Mouse (Mus musculus) forebrain, embryonic 12.5 days (tissue): ENCODE results near the gene Pawr. TPM values are rescaled to one million over a fixed set of nuclear protein-coding genes. Genes with fewer than 3 reads are reported as not detected.
"Not testable (repeated sequence)": the region's sequence is repeated elsewhere in the genome, so short reads cannot be mapped to it uniquely, and the experiment has no call there.

Experiments used
- ATAC-seq: fragments of 200-750 bp; cut with Nextera tagmentation; 2 replicates; pipeline ENCODE4 v1.8.0; 2017; ENCODE audit warnings: moderate TSS enrichment; ENCODE audit not compliant: low FRiP score
- H3K27ac ChIP-seq: fragments of 300-500 bp; sonication (generic); 2 replicates; pipeline ENCODE4 v1.5.1; 2016; ENCODE audit warnings: mild to moderate bottlenecking
- H3K27me3 ChIP-seq: fragments of 300-500 bp; sonication (generic); 2 replicates; pipeline ENCODE4 v1.6.1; 2016; ENCODE audit warnings: mild to moderate bottlenecking
- H3K36me3 ChIP-seq: fragments of 300-500 bp; sonication (generic); replicated peaks from 2 replicates; pipeline ENCODE4 v1.6.1; 2016; ENCODE audit warnings: mild to moderate bottlenecking
- H3K4me1 ChIP-seq: fragments of 300-500 bp; sonication (generic); 2 replicates; pipeline ENCODE4 v1.6.1; 2016
- H3K4me2 ChIP-seq: fragments of 300-500 bp; sonication (generic); 2 replicates; pipeline ENCODE4 v1.6.1; 2016; ENCODE audit warnings: mild to moderate bottlenecking, moderate library complexity
- H3K4me3 ChIP-seq: fragments of 300-500 bp; sonication (generic); replicated peaks from 2 replicates; pipeline ENCODE4 v1.5.1; 2016; ENCODE audit warnings: mild to moderate bottlenecking
- H3K9ac ChIP-seq: fragments of 300-500 bp; sonication (generic); 2 replicates; pipeline ENCODE4 v1.6.1; 2016; ENCODE audit warnings: mild to moderate bottlenecking
- H3K9me3 ChIP-seq: fragments of 300-500 bp; sonication (generic); 2 replicates; pipeline ENCODE4 v1.6.1; 2016
- WGBS: fragments of 180-500 bp; shearing (Covaris S2); methylation state at CpG from one replicate; pipeline ENCODE4 v1.1.7; 2016; 5-methylcytosine and 5-hydroxymethylcytosine counted together
- polyA plus RNA-seq: library from polyadenylated mRNA; unstranded; fragments of >200 nt; fragmentation: Nextera tagmentation; extraction: Ambion mirVana; gene quantifications from 2 replicates; pipeline ENCODE4 v1.2.1, GENCODE M21; 2016

Pawr gene
- polyA plus RNA-seq, 1 experiment from 2014 or later: 13.3 TPM

GRCm38 (mm10) chr10:108345123-108345522 lies 13.2 kb downstream of the Pawr start:
- H3K4me3 ChIP-seq: no peak overlapping the region
- 94% methylated on average over 9 of the region's 9 CpGs for WGBS
- no peaks in the 10 kb centered on the region for H3K27me3 ChIP-seq
- no peak overlapping the region for H3K27ac ChIP-seq
- no peak overlapping the region for H3K9ac ChIP-seq
- H3K4me2 ChIP-seq: no peak overlapping the region
- H3K4me1 ChIP-seq: no peaks in the 10 kb centered on the region
- no peaks in the 10 kb centered on the region for H3K9me3 ChIP-seq
- ATAC-seq: no peak
- peaks cover 10% of the 10 kb centered on the region; the same call in 1 of the 2 replicates for H3K36me3 ChIP-seq

GRCm38 (mm10) chr10:108346301-108346700 lies 14.4 kb downstream of the Pawr start:
- not testable (repeated sequence) for H3K4me3 ChIP-seq, ATAC-seq, H3K4me2 ChIP-seq, H3K27me3 ChIP-seq, H3K9me3 ChIP-seq, H3K27ac ChIP-seq, H3K9ac ChIP-seq, H3K36me3 ChIP-seq, H3K4me1 ChIP-seq
- 95% methylated on average over 4 of the region's 4 CpGs for WGBS

- H3K27me3 ChIP-seq: no peaks in the 10 kb centered on the region
- no peaks in the 10 kb centered on the region for H3K9me3 ChIP-seq
- H3K27ac ChIP-seq: no peak overlapping the region
- H3K4me1 ChIP-seq: peaks cover 9% of the 10 kb centered on the region
- H3K36me3 ChIP-seq: peaks cover 1% of the 10 kb centered on the region; the same call in 1 of the 2 replicates
- no peak overlapping the region for H3K9ac ChIP-seq
- H3K4me3 ChIP-seq: no peak overlapping the region
- no peak overlapping the region for H3K4me2 ChIP-seq
- ATAC-seq: no peak
- 87% methylated on average over 9 of the region's 9 CpGs for WGBS
These were observed 18.5 kb downstream of the Pawr start for GRCm38 (mm10) chr10:108350125-108351070.

- 89% methylated on average over 10 of the region's 10 CpGs for WGBS
- Histone ChIP-seq H3K27ac (no peak overlapping the region), H3K36me3 (0 out of 2 replicates have a peak, but pooled peaks cover under 1% of the 10 kb centered on the region), H3K4me2 (no peak overlapping the region), H3K27me3 (no peaks in the 10 kb centered on the region), H3K9ac (no peak overlapping the region), H3K4me1 (peaks cover 12% of the 10 kb centered on the region), H3K4me3 (no peak overlapping the region), H3K9me3 (no peaks in the 10 kb centered on the region)
- no peak for ATAC-seq
These were observed 21.0 kb downstream of the Pawr start for GRCm38 (mm10) chr10:108352944-108353343.

- 9% methylated on average over 10 of the region's 10 CpGs for WGBS
- Histone ChIP-seq H3K27ac (0 out of 2 replicates have a peak overlapping the region, but pooled peaks have one; percentile 25), H3K4me2 (0 out of 2 replicates have a peak overlapping the region, but pooled peaks have one; percentile 8), H3K9me3 (no peaks in the 10 kb centered on the region), H3K4me3 (no peak overlapping the region), H3K9ac (no peak overlapping the region), H3K36me3 (0 out of 2 replicates have a peak, but pooled peaks cover 3% of the 10 kb centered on the region), H3K4me1 (peaks cover 12% of the 10 kb centered on the region), H3K27me3 (no peaks in the 10 kb centered on the region)
- peak; percentile 30; the same call in 1 of the 2 replicates for ATAC-seq
These were observed 22.9 kb downstream of the Pawr start for GRCm38 (mm10) chr10:108354726-108355391.

- H3K36me3 ChIP-seq: 0 out of 2 replicates have a peak, but pooled peaks cover 3% of the 10 kb centered on the region
- H3K9ac ChIP-seq: no peak overlapping the region
- no peaks in the 10 kb centered on the region for H3K27me3 ChIP-seq
- H3K4me1 ChIP-seq: peaks cover 12% of the 10 kb centered on the region
- H3K27ac ChIP-seq: no peak overlapping the region
- no peak overlapping the region for H3K4me3 ChIP-seq
- ATAC-seq: no peak
- no peak overlapping the region for H3K4me2 ChIP-seq
- no peaks in the 10 kb centered on the region for H3K9me3 ChIP-seq
- 82% methylated on average over 3 of the region's 3 CpGs for WGBS
These were observed 23.5 kb downstream of the Pawr start for GRCm38 (mm10) chr10:108355392-108355775.

GRCm38 (mm10) chr10:108356601-108357187 lies 24.8 kb downstream of the Pawr start:
- Histone ChIP-seq H3K36me3 (0 out of 2 replicates have a peak, but pooled peaks cover 3% of the 10 kb centered on the region), H3K27ac (no peak overlapping the region), H3K9me3 (no peaks in the 10 kb centered on the region), H3K9ac (no peak overlapping the region), H3K4me2 (no peak overlapping the region), H3K4me3 (no peak overlapping the region), H3K27me3 (no peaks in the 10 kb centered on the region), H3K4me1 (peaks cover 14% of the 10 kb centered on the region)
- ATAC-seq: peak; percentile 37
- 97% methylated on average over 12 of the region's 12 CpGs for WGBS

GRCm38 (mm10) chr10:108359974-108360373 lies 28.1 kb downstream of the Pawr start:
- H3K4me3 ChIP-seq: no peak overlapping the region
- no peak overlapping the region for H3K9ac ChIP-seq
- H3K4me1 ChIP-seq: peaks cover 20% of the 10 kb centered on the region
- ATAC-seq: no peak
- no peaks in the 10 kb centered on the region for H3K9me3 ChIP-seq
- no peak overlapping the region for H3K4me2 ChIP-seq
- no peaks in the 10 kb centered on the region for H3K27me3 ChIP-seq
- WGBS: 86% methylated on average over 16 of the region's 16 CpGs
- no peak overlapping the region for H3K27ac ChIP-seq
- 0 out of 2 replicates have a peak, but pooled peaks cover 3% of the 10 kb centered on the region for H3K36me3 ChIP-seq

- Histone ChIP-seq H3K4me2 (no peak overlapping the region), H3K27ac (no peak overlapping the region), H3K9ac (no peak overlapping the region), H3K9me3 (no peaks in the 10 kb centered on the region), H3K36me3 (0 out of 2 replicates have a peak, but pooled peaks cover 3% of the 10 kb centered on the region), H3K4me1 (peaks cover 14% of the 10 kb centered on the region; the same call in 1 of the 2 replicates), H3K4me3 (no peak overlapping the region), H3K27me3 (no peaks in the 10 kb centered on the region)
- ATAC-seq: no peak
- WGBS: 49% methylated on average over 6 of the region's 6 CpGs
These were observed 28.9 kb downstream of the Pawr start for GRCm38 (mm10) chr10:108360801-108361200.

GRCm38 (mm10) chr10:108361419-108362155 lies 29.7 kb downstream of the Pawr start:
- 0 out of 2 replicates have a peak, but pooled peaks cover 3% of the 10 kb centered on the region for H3K36me3 ChIP-seq
- H3K9me3 ChIP-seq: no peaks in the 10 kb centered on the region
- H3K27me3 ChIP-seq: no peaks in the 10 kb centered on the region
- H3K4me1 ChIP-seq: peaks cover 14% of the 10 kb centered on the region; the same call in 1 of the 2 replicates
- no peak overlapping the region for H3K9ac ChIP-seq
- no peak overlapping the region for H3K27ac ChIP-seq
- no peak overlapping the region for H3K4me3 ChIP-seq
- H3K4me2 ChIP-seq: no peak overlapping the region
- ATAC-seq: peak; percentile 15; the same call in 1 of the 2 replicates
- 43% methylated on average over 9 of the region's 9 CpGs for WGBS

GRCm38 (mm10) chr10:108363932-108364331 lies 32.0 kb downstream of the Pawr start:
- Histone ChIP-seq H3K9me3 (no peaks in the 10 kb centered on the region), H3K4me1 (peaks cover 14% of the 10 kb centered on the region; the same call in 1 of the 2 replicates), H3K27me3 (no peaks in the 10 kb centered on the region), H3K36me3 (no peaks in the 10 kb centered on the region), H3K9ac (no peak overlapping the region), H3K4me2 (no peak overlapping the region), H3K4me3 (no peak overlapping the region), H3K27ac (no peak overlapping the region)
- WGBS: 35% methylated on average over 9 of the region's 9 CpGs
- ATAC-seq: 0 out of 2 replicates have a peak, but pooled peaks have one; percentile 13
